Mouse (Mus musculus) frontal cortex, adult 2 months (tissue): ENCODE measurements around the gene Nat8f5. TPM values are rescaled to one million over a fixed set of nuclear protein-coding genes. Genes with fewer than 3 reads are reported as not detected.
A peak's percentile ranks its signal among the peaks of the same experiment; 100 is the strongest.
"Not testable (repeated sequence)": the region's sequence is repeated elsewhere in the genome, so short reads cannot be mapped to it uniquely, and the experiment has no call there.

Experiments
- DNase-seq, 2 experiments: peaks; one replicate each; pipeline ENCODE4 v3.0.0; 2022; ENCODE audit warnings: low spot score in 1 of 2; ENCODE audit errors: extremely low spot score in 1 of 2
- polyA plus RNA-seq: library from polyadenylated mRNA; depleted of rRNA; stranded (reverse); fragments of >200 nt; gene quantifications from 2 replicates; pipeline ENCODE4 v1.2.3, GENCODE M21; 2012; rRNA removed

The Nat8f5 gene
- polyA plus RNA-seq, 1 experiment: 4.6 TPM

GRCm38 (mm10) chr6:85836827-85837226, 16.1 kb upstream of the Nat8f5 start:
- peak in 1 of 2 experiments; percentile 70 for DNase-seq

- not testable (repeated sequence) for DNase-seq
Observed at GRCm38 (mm10) chr6:85836098-85836497, 15.3 kb upstream of the Nat8f5 start.

- DNase-seq: not testable (repeated sequence)
Observed at GRCm38 (mm10) chr6:85835104-85835503, 14.3 kb upstream of the Nat8f5 start.

- peak in 1 of 2 experiments; percentile 37 for DNase-seq
Observed at GRCm38 (mm10) chr6:85834504-85835100, 13.8 kb upstream of the Nat8f5 start.

GRCm38 (mm10) chr6:85831796-85832321, 11.1 kb upstream of the Nat8f5 start, which contains the start of gene Nat8:
Gene Nat8, minus strand, starts transcription at chr6:85832082.
- DNase-seq: no peak

GRCm38 (mm10) chr6:85829462-85829861, 8.7 kb upstream of the Nat8f5 start:
- no peak for DNase-seq

- no peak for DNase-seq
Observed at GRCm38 (mm10) chr6:85825886-85826285, 5.1 kb upstream of the Nat8f5 start.

GRCm38 (mm10) chr6:85823382-85824090, 2.8 kb upstream of the Nat8f5 start:
- DNase-seq: no peak

- DNase-seq: no peak
Observed at GRCm38 (mm10) chr6:85822286-85822685, 1.5 kb upstream of the Nat8f5 start.

GRCm38 (mm10) chr6:85818338-85818737, 2.4 kb downstream of the Nat8f5 start:
- DNase-seq: no peak

- DNase-seq: no peak
Observed at GRCm38 (mm10) chr6:85813339-85813738, 7.4 kb downstream of the Nat8f5 start.

- not testable (repeated sequence) for DNase-seq
Observed at GRCm38 (mm10) chr6:85810942-85811537, 9.7 kb downstream of the Nat8f5 start.

- DNase-seq: not testable (repeated sequence)
Observed at GRCm38 (mm10) chr6:85810514-85810913, 10.3 kb downstream of the Nat8f5 start.

- not testable (repeated sequence) for DNase-seq
Observed at GRCm38 (mm10) chr6:85809784-85810183, 11.0 kb downstream of the Nat8f5 start.

GRCm38 (mm10) chr6:85803180-85803579, 17.6 kb downstream of the Nat8f5 start:
- not testable (repeated sequence) for DNase-seq

Other genes with a start within 250 kb of the Nat8f5 start
- gene Alms1, start 233.4 kb downstream of the Nat8f5 start, polyA plus RNA-seq: 4.5 and 4.7 TPM in 2 replicates
- gene Nat8f7, start 107.8 kb downstream of the Nat8f5 start, polyA plus RNA-seq: 0.50 and 0.67 TPM in 2 replicates
- gene Nat8f3, start 55.2 kb downstream of the Nat8f5 start, polyA plus RNA-seq: 9.9 and 12.1 TPM in 2 replicates
- 1.3 and 1.7 TPM in 2 replicates for gene Nat8f6, start within 50 bp of the Nat8f5 start, polyA plus RNA-seq
- 2.8 and 3.5 TPM in 2 replicates for gene Nat8, start 11.1 kb upstream of the Nat8f5 start, polyA plus RNA-seq
- 0.32 TPM in 2 replicates for gene Nat8f2, start 48.2 kb upstream of the Nat8f5 start, polyA plus RNA-seq
- gene Nat8f4, start 83.9 kb upstream of the Nat8f5 start, polyA plus RNA-seq: 8.7 and 8.9 TPM in 2 replicates
- gene Tprkb, start 90.9 kb upstream of the Nat8f5 start, polyA plus RNA-seq: 96.5 and 102 TPM in 2 replicates
- 35.5 and 36.2 TPM in 2 replicates for gene Nat8f1, start 94.7 kb upstream of the Nat8f5 start, polyA plus RNA-seq
- 102 and 105 TPM in 2 replicates for gene Dusp11, start 140.7 kb upstream of the Nat8f5 start, polyA plus RNA-seq
- not detected in 2 replicates for gene Figla, start 195.2 kb upstream of the Nat8f5 start, polyA plus RNA-seq
- gene Add2, start 207.7 kb upstream of the Nat8f5 start, polyA plus RNA-seq: 100 and 108 TPM in 2 replicates